Mouse (Mus musculus) Muller cell, postnatal 12 days (primary cell): ENCODE measurements at regions not wholly inside any gene's neighbourhood (a gene's known extent, or its start where the extent isn't known, plus 50 kb on each side); places are given as distances from the start of the nearest gene placed in this dataset.

Experiments used
- DNase-seq: peaks from one replicate; pipeline ENCODE4 v3.0.0-alpha.2; 2015; ENCODE audit errors: inconsistent ontology term

DNA sequence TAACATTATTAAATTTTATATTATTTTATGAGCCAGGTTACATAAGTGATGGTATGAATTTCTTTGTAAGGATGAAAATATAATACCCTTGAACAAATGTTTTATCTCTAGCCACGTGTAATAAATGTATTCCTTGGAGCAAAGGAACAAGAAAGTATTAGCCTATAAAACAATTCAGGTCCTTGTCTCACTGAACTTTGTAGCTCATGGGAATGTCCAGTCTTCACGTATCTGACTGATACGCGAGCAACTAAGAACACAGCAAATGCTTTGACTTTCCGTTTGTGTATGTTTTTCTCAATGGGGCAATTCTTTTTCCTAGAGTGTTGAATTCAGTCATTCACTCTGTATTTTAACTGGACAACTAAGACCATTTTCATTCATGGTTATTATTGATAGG, 216.9 kb upstream of the Mettl25 start:
- no peak for DNase-seq

GRCm38 (mm10) chr10:106038497-106038896, 197.3 kb upstream of the Mettl25 start:
- DNase-seq: no peak

- no peak for DNase-seq
Measured at GRCm38 (mm10) chr10:106038033-106038432, 196.9 kb upstream of the Mettl25 start.

- no peak for DNase-seq
Measured at GRCm38 (mm10) chr10:106033416-106033815, 192.2 kb upstream of the Mettl25 start.

- no peak for DNase-seq
Measured at GRCm38 (mm10) chr10:106024648-106025047, 183.5 kb upstream of the Mettl25 start.

- peak; percentile 75 for DNase-seq
Measured at GRCm38 (mm10) chr10:106023639-106024215, 182.5 kb upstream of the Mettl25 start.

DNA sequence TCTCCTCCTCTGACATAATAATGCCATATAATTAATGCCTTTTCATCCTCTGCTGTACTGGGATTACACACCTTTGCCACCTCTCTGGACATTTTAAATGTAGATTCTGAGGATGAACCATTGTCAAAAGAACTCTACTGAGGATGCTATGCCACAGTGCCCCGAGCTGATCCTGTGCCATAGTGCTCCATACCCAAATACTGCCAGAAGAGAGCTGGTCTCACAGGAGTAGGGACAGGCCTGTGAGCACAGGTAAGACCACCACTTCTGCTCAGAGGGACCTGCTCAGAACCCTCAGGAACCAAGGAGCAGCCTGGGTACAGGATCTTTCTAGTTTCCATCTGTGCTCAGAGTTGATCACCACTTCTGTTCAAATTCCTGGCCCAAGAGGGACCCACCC, 174.8 kb upstream of the Mettl25 start:
- DNase-seq: no peak

DNA sequence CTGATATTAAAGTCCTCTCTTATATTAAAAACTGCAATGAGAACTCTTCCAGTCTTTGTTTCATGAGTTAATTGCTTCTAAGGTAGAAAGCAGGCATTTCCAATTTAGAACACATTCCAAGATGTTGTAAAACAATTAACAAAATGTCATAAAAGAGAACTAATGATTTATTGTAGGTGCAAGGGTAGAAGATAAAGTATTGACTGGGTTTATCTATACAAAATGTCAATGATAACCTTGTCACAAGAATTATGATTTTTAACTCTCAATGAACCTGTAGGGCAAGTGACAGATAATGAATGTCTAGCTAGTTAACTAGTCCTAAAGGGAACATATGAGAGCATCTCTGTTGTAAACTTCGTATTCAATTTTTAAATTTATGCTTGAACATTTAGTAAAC, 174.3 kb upstream of the Mettl25 start:
- DNase-seq: no peak

GRCm38 (mm10) chr10:106010131-106010530, 169.0 kb upstream of the Mettl25 start:
- no peak for DNase-seq

- DNase-seq: no peak
Measured at GRCm38 (mm10) chr10:106007331-106007730, 166.2 kb upstream of the Mettl25 start.

DNA sequence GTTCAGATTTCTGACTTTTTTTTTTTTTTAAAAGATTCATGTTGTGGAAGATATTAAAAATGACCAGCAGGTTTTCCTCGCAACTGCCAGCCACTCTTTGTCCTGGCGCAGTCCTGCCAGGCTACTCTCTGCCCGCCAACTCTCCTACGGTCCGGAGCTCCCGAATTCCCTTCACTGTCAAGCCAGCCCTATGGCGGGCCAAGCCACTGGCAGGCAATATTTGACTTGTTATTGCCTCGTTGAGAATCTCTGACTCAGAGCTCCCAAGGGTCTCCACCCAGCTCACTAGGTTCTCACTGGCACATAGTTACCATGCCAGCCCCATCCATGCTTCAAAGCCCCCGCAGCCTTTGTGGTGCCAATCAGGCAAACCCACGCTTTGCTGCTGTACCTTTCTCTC, 165.7 kb upstream of the Mettl25 start:
- DNase-seq: no peak

DNA sequence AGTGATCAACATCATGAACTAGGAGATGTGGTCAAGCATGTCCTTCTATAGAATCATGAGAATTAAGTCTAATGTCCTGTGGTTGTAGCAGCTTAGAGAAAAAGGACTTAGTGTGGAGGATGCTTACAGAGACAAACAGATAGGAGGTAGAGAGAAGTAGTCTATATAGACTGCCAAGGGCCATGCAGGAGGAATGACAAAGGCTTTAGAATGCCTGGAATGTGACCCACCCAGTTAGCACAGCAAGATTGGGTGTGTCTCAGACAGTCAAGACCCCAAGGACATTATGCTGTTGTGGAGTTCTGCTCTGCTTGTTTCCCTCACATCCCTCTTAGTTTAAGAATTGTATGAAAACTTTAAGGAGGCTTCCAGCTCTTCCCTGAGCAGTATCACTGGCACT, 164.9 kb upstream of the Mettl25 start:
- DNase-seq: peak; percentile 6

DNA sequence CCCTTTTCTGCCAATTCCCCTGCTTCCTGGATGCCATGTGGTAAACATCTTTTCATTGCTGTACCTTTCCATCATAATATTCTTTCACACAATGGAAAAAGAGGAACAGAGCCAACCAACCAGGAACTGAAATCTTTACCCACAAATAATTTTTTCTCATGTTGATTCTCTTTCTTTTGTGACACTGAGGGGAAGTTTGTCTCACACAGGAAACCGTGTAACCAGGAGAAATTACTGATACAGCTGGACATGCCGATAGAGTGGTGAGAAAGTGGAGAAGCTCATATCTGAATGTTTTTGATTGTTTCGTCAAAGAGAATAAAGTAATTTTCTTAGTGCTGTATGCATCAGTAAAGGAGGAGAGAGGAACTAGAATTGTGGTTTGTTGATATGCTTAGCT, 116.3 kb upstream of the Mettl25 start:
- DNase-seq: no peak

DNA sequence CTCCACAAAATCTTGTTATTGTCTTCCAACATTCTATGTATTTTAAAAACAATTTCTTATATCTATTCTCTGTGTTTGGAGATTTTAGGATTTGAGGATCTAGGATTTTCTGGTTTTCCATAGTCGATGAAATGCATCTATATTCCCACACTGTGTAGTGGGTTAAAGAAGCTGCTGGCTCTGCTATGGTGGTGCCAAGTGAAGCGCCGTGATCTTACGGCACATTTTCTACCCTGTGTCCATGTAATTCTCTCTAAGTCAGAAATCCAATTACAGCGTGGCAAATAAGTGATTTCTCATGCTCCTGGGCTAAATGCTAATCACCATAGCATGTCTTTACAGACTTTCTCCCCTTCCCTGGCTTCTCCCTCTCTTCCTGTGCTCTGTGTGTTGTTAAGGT, 92.1 kb upstream of the Mettl25 start:
- DNase-seq: no peak

DNA sequence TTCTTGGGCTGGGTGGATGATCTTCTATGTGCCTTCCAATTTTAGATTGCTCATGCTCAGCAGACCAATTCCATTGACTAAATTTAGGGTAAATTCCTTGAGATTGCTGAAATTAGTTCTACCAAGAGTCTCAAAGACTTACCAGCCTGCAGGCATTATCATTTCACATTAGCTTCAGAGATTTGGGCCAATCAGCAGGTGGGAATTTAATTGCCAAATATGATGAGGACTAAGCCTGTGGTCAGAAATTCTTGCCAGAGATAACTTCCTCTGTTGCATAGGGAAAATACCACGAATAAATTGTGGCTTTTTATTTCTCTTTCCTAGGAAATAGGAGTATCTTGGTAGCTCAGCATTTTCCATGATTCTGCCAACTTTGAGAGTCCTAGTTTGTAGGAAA, 91.6 kb upstream of the Mettl25 start:
- DNase-seq: peak; percentile 93

DNA sequence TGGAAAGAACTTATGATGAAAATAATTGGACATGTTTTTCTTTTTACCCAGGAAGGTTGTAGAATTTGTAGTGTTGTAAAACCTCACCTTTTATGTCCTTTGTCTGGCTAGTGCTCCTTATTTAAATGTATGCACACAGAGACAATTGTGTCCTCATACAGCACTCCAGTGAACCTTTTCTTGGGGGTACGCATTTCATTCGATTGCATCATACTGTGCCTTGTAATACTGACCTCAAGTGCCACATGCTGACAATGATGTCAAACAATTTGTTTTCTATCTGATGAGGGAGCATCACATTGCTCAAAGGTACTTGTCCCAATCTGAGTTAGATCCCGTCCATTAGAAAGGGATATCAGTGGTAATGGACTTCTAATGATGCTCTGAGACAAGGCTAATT, 86.4 kb upstream of the Mettl25 start:
- DNase-seq: no peak

GRCm38 (mm10) chr10:105926912-105927238, 85.7 kb upstream of the Mettl25 start:
- DNase-seq: no peak

- DNase-seq: peak; percentile 81
Measured at GRCm38 (mm10) chr10:105926229-105926911, 85.2 kb upstream of the Mettl25 start.

DNA sequence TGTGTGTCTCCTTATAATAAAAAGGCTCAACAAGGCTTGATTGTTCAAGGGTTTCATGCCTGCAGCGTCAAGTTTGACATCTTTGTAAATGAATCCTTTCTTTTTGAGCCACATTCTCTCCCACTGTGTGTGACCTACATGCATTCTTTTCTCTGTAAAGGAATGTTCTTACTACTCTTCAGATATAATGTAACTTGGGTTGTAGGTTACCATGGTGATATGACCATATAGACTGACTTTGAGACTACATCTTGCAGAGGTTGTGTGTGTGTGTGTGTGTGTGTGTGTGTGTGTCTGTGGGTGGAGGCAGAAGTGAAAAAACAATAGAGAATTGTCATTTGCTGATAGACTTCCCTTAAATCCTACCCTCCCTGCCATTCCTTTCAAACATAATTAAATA, 58.5 kb upstream of the Mettl25 start:
- peak; percentile 30 for DNase-seq

GRCm38 (mm10) chr10:105899225-105899624, 58.0 kb upstream of the Mettl25 start:
- no peak for DNase-seq
